Mouse (Mus musculus): ENCODE data around the gene Scn3b.

The Scn3b gene

DNA sequence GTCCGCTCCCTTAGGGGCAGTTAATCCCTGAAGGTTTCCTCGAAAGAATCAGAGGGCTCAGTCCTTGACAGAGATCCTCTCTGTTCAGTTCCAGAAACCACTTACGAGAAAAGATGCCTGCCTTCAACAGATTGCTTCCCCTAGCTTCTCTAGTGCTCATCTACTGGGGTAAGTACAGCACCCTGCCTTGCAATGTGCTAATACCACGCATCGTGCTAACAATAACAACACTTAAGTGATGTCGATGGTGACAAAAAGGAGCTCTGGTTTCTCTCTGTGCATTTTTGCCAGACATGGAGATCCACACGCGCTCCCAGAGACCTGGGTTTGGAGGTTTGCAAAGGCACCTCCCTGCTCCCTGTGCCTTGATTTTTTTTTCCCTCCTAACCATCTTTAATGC is 863 bp downstream of the Scn3b start:
- DNase-seq: no peak

DNA sequence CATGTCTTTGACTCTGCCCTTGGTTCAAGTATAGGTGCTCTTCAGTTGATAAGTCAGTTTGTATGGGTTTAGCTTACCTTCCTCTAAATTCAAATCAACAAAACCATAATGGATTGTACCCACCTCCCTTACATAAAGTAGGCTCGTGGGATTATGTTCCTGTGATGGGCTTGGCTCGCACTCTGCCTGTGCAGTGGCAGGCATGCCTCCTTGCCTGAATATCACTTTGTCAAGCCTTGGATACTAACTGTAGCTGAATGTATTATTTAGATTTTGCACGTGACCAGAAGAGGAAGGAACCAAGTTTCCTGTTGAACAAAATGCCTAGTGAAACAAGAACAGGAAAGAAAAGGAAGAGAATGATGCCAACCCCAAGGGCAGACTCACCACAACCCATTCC is 2.1 kb downstream of the Scn3b start:
- no peak for DNase-seq

DNA sequence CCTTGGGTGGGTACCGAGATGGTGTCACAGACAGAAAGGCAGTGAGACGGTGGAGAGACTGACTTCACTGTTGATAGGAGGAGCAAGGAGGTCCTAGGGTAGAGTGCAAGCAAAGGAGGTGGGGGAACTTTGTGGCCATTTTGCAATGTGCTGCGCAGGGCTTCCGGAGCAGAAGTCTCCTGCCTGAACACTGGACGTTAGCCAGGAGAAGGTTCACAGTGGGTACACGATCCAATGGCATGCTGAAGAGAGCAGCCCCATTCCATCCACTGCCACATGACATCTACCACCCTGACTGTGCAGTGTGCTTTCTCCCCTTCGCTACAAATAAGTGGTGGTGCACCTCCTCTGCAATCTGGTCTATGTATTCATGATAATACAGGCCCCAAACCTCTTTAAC is 3.8 kb downstream of the Scn3b start:
- DNase-seq: no peak

DNA sequence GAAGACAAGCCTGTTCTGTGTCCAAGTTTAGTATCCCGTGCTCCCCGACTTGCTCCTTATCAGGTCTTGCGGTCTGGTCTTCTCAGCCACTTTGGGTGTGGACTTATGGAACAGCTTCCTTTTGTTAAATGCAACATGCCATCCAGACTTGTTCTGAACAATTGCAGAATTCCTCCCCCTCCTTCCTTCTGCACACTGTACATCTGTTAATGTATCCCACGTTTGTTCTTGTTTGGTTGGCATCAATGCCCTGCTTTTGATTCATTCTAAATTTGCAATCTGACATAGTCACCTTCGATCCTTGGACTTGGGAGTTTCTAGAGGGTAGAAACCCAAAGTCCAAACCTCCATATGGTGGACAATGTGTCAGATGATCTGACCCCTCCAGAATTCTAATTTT is 6.9 kb downstream of the Scn3b start:
- no peak for DNase-seq

DNA sequence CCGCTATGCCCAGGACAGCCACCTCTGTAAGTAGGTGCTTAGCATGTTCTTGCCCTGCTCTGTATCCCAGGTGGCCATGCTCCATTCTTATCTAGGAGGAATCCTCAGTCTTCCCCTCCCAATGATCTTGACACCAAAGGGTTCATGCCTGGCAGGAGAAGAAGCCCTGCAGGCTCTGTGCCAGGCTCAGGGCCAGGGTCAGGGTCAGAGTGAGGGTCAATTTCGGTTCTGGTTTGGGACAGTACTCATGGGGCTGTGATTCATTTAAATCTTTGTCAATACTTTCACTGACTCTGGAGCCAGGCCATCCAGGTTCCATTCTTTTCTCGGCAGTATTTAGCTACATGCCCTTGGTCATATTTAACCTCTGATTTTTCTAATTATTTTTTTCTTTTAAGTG is 8.7 kb downstream of the Scn3b start:
- DNase-seq: no peak

DNA sequence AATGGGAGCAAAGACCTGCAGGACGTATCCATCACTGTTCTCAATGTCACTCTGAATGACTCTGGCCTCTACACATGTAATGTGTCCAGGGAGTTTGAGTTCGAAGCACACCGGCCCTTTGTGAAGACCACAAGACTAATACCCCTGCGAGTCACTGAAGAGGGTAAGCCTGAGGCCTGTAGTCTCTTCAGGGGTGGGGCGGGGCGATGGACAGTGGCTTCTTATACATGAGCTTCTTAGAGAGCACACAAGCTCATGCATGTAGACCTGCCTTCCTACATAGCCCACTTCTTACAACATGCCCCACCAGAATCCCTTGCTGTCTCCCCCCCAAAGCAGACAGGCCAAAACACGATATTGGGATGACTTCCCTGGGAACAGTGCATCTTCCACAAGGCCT is 10.4 kb downstream of the Scn3b start:
- no peak for DNase-seq

DNA sequence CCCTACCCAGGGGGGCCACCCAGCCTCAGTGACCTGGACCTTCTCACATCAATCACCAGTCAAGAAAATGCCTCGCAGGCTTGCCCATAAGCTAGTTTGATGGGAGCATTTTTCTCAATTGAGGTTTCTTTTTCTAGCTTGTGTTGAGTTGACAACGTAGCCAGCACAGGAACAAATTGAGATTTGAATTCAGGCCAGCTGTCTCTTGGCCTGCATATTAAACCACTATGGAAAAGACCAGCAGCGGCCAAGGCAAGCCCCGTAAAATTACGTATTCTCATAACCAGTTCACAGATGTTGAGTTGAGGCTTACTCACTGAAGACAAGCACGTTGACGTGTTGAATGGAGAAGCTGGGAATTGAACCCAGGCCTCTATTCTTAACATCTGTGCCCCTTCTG is 14.0 kb downstream of the Scn3b start:
- DNase-seq: no peak

DNA sequence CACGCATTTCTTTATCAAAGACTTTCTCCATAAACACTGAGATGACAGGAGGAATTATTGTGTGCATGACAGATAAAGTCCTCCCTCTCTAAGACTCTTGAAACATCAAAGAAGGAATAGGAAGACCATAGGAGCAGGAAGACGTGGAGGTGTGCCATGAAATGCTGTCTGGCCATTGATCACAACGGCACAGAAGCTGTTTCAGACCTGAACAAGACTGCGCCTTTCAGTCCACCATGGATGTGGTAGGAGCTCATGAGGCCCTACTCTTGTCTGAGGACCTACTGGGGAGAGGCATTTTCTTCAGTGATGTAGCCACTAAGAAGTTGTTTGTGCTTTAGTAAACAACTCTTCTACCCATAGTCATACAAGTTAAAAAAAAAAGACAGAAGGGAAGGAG is 23.5 kb downstream of the Scn3b start:
- no peak for DNase-seq

DNA sequence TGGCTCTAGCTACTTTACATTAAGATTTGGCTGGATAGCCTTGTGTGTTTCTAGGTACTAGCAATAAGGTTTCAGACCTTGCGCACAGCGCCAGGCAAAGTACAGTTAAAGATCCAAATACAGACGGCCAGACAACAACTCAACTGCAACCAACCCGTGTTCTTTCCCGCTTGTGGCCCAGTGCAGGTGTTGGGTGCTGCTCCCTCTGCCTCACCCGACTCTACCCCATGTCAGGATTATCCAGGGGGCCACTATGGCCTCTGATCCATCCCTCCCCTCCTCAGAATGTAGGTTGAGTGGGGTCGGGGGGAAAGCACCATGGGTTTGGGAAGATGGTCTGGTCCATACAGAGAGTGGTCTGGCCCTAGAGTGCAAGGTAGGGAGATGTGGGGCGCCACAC is 24.3 kb downstream of the Scn3b start:
- DNase-seq: no peak

DNA sequence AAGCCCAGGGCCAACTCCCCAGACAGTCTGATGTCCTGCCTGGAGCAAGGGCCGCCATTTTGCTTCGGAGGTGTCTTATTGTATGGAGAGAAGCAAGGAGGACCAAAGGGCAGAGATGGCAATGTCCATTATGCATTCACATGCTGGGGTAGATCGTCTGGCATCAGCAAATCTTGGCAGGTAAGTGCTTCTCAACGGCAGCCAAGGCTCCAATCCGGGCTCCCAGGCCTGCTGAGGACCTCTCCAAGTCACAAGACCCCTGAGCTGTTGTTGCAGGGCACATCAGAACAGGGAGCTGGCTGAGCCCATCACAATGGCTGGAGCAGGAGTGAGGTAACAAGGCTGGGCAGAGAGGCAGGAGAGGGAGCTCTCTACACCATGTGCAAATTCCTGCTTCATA is 24.7 kb downstream of the Scn3b start:
- DNase-seq: no peak

DNA sequence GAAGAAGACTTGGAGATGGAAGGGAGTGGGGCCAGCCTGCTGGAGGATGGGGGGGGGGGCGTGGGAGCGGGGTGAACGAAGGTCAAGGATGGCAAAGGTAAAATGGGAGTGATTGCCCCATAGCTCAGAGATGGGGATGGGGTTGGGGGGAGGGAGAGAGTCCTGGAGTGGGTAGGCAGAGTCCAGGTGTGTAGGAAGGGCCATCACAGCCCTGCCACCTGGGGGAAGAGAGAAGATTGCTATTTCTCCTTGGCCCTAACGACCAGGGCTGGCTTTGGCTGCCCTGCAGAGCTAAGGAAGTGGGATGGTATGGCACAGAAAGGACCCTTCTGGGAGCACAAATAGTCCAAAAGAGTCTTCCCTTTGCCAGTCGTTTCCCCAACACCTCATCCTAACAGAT is 25.2 kb downstream of the Scn3b start:
- DNase-seq: no peak

DNA sequence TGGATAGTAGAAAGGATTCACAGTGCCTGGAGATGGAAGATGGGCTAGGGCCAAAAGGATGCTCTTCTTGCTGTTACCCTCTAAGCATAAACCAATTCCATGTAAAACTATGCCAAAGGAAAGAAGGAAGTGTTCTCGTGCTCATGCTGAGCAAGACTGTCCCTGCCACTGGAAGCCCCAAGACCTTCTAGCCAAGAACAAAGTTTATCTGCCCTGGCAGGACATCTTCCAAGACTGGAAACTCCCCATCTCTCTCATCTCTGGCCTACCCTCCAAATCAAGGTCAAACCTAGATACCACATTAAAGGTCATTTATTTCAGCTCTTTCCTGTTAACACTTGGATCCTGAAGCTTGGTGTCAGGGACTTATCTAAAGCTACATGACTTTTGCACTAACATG is 25.8 kb downstream of the Scn3b start:
- DNase-seq: no peak

DNA sequence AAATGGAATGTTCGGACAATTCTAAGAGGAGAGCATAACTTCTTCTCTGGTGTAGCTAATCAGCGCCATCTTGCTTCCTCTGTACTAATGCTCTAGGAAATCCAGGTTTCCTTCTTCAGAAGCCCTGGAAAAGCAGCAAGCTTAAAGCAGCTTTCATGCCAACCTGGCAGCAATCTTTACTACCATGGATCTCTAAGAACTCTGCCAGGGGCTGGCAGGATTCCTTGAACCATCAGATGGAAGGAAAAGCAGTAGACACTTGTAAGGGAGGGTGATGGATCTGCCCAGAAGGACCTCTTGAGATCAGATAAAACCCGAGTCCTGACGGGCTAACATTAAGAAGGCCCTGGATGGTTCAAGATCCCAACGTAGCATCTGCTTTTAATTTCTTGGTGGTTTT is 27.2 kb downstream of the Scn3b start:
- DNase-seq: peak; percentile 53

DNA sequence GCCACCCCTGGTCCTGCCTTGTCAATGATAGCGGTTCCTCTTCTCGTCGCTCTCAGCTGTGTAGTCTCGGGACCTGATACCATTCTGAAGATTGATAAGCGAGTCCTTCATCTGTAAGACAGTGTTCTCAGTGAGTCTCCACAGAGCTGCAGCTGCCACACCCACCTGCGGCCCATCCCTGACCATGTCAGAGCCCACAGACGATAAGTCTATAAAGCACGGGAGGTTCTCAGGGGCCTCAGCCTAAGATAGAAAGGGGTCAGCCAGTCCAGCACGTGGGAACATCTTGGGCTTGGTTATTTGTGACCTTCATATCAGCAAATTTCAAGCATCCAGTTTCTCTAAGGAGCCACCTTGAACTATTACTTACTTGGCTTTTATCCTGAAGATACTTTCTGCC is 29.0 kb downstream of the Scn3b start:
- no peak for DNase-seq

DNA sequence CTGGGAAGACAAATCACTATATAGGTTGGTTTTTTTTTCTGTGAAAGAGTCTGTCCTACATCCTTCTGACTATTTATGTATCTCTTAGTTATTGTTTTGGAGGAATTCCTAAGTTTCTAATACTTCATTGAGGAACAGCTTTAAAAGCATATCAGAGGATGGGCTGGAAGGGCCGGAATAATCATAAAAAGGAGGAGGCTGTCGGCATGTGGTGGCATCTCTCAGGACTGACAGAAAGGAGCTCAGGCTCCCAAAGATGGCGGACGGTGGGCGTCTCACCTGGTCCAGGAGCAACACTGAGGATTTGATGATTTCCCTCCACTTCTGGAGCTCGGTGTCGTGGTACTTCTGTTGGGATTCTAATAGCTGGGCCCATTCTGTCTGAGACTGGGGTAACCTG is 30.3 kb downstream of the Scn3b start:
- DNase-seq: no peak

DNA sequence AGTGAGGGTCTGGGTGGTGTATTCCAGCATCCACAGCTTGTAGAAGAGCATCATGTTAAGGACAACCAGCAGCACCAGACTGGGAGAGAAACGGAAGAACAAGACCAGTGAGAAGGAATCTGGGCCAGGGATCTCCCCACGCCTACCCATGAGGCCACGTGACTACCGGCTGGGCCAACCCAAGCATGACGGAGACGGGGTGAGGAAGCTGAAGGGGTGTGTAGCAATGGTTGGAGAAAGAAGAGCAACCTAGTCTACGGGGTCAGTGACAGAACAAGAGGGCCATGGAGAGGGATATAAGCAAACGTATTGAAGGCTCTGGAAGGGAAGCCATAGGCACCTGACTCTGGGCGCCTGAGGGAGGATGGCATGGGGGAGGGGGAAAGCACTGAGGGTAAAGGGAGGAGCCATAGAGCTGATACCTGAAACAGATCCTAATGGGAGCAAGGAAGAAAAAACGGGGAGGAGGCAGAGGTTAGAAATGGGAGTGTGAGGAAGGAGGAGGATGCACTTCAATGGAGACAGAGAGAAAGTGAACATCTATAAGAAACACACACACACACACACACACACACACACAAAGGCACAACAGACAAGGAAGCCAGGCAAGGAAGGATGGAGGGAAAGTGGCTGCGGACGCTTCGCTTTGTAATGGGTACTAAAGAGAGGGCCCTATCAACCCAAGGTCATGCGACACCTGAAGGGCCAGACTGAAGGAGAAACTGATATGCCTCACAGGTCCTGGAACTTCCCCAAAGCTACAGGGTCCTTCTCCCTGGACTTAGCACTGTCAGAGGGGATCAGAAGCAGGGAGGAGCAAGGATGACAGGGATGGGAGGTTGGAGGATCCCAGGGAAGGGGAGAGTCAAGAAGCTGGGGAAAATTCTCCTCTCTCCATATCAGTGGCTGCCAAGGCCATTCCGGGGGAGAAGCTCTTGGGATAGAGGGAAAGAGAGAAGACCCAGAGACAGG is 31.3 kb downstream of the Scn3b start:
- DNase-seq: no peak

DNA sequence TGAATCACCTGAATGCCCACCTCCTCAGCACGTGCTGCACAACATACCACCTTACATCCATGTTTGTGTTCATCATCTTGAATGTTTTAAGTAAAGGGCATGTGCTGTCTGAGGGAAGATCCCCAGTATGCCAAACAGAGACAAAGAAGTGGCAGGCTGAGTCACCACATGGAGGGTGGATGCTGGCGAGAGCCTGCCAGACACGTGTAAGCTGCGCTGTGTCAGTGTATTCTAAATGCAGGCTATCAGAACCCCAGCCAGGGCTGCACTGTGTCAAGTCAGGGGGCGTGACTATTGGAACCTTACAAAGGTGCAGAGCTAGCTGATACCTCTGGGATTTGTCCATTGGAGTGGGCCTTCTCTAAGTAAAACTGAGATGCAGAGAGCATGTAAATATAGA is 32.5 kb downstream of the Scn3b start:
- DNase-seq: no peak

DNA sequence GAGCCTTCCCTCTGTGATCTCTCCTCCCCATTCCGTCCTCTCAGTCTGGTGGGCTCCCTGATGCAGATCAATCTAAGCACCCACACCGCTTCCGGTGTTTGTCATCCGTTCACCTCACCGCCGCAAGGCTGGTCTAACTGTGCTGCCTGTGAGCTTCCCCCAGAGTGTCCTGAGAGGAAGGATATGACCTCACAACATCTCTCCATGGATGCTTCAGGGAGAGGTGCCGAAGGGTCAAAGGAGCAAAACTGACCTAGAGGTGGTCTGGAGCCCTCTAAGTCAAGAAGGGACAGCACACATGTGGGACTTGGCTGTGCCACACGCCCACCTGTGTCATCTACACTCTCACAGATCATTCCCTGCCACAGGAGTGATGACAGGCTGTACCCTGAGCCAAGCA is 33.4 kb downstream of the Scn3b start:
- DNase-seq: no peak

DNA sequence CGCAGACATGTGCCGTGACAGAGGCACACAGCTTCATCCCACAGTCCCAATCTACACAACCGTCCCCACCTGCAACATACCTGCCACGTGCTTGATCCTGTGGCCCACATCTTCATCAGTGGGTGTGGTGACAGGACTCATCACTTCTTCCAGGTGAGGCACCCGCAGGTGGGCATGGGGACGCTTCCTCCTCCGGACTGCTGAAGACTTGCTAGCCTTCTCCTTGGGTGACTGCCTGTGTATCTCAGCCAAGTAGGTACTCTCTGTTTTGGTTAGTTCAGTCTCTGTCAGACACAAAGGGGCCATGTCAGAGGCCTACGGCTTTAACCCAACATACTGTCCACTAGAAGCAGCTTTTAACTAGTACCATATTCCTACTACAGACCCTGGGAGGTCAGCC is 35.2 kb downstream of the Scn3b start:
- no peak for DNase-seq

DNA sequence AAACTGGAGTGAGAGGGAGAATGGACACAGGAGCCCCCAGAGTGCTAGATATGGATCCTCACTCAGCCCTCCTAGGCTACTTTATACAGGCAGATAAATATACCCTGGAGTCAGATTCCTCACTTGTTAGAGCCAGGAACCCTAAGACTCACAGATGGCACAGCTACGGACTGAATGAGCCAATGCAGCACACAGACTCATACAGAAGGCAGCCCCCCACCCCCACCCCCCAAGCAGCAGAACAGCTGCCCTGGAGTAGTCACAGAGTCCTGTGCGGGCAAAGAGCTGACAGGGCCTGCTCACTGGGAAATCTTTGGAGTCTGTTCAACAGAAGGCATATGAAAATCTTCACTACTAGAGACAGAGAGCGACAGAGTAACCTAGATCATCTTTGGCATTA is 38.3 kb downstream of the Scn3b start:
- DNase-seq: no peak

DNA sequence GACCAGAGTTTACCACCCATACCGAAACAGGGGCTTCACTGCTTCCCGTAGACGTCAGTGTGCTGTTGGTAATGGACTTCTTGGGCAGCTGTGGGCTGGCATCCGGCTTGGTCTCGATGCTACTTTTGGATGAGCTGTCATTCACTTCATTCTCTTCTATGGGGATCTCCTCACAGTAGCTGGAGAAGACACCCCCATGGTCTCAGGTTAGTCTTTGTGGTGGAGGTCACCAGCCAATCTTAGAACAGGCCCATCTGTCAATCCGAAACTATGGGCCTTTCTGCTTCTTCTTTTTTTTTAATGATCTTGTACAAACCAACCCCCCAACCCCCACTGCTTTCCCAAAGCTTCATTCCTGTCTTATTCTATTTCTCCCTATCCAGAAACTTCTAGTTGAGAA is 40.9 kb downstream of the Scn3b start:
- DNase-seq: no peak

DNA sequence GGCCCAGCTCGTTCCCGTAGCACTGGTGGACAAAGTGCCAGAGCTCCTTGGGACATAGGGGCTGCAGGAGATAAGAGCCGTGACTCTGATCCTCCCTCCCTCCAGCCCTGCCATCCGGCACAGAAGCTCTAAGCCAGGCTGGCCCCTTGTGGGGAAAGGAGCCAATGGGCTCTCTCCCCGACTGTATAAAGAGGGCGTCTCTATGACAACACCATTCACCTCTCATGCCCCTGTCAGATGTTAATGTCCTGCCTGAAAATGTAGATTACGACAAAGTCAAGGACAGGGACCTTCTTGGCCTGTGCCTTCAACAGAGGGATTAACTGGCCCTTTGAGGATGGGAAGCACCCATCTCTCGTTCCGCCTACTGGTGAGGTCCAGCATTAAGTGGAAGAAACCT is 42.8 kb downstream of the Scn3b start:
- no peak for DNase-seq

DNA sequence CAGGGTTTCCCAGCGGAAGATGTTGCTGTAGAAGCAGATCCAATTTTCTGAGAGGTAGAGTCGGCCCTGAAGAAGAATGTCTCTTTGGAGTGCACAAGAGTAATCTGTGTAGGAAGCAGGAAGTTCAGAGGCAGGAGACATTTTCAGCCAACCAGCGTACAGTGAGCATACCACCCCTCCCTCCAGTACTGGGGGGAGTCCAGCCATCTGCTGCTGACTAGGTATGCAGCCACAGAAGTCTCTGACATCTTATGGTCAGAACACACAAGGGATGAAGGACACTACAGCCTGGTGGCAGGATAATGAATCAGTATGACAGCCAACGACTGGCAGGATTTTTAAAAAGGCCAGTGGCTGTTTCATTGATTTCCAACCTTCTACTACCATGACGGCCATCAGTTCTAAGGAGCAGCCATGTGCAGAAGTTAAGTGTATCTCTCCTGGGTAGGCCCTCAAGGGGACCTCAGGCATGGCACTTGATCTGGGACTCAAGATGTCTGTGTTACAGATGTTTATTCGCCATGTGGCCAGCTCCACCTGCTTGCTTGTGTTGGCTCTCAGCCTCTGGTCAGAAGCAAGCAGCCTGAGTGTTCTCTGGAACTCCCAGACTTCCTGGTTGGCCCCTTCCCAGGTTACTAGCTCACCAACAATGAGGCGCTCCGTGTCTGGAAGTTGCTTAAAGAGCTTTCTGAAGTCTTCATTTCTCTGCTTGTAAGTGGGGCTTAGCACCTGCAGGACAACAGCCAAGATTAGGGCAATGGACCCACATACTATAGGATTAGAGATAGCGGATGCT is 48.0 kb downstream of the Scn3b start:
- DNase-seq: no peak

DNA sequence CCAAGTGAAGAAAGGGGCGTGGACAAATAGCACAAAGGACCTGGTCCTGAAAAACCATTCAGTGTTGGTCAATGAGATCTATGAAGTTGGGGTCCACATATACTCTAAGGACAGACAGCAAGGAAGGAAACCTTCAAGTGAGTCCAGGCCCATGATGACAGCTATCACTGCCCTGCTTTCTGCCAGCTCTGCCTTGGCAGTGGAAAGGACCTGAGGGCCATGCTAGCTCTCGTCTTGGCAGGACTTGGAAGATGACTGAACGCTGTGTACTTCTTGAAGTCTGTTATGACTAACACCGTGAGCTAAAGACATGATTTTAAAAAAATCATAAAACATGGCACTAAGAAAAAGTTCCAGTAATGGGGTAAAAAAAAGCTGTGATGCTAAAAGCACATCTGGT is 48.7 kb downstream of the Scn3b start:
- no peak for DNase-seq

All from cerebellum, adult 8-10 months (tissue).